Mouse (Mus musculus) 416B (cell line): ENCODE measurements at regions not wholly inside any gene's neighbourhood (a gene's known extent, or its start where the extent isn't known, plus 50 kb on each side); places are given as distances from the start of the nearest gene placed in this dataset.

ENCODE experiments used
- DNase-seq: peaks from one replicate; pipeline ENCODE4 v3.0.0; 2011; ENCODE audit warnings: low read depth

DNA sequence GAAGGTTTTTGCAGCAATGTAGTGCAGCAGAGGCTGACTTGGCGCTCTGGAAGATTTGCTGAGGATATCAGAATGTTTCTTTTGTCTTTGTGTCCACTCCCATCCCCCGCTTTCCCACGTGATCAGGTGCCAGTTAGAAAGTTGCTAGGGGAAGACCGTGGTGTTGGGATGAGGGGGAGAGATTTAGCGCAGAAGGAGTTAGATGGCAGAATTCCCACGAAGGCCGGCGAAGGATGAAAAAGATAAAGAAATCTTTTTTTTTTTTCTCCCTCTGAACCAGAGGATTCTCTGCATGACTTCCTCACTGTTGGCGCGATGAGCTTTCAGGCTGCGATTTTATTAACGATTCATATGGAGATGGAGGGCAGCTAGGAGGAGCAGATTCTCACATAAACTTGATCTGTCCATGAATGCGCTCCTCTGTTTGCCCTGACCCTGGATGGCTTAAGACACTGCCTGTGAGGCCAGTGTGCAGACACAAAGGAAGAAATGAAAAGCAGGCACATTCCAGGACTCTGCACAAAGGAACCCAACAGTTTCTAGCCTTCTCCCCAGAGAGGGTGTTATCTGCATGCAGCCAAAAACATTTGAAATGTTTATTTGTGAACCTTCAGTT, 201.5 kb downstream of the Gm11146 start:
- no peak for DNase-seq

DNA sequence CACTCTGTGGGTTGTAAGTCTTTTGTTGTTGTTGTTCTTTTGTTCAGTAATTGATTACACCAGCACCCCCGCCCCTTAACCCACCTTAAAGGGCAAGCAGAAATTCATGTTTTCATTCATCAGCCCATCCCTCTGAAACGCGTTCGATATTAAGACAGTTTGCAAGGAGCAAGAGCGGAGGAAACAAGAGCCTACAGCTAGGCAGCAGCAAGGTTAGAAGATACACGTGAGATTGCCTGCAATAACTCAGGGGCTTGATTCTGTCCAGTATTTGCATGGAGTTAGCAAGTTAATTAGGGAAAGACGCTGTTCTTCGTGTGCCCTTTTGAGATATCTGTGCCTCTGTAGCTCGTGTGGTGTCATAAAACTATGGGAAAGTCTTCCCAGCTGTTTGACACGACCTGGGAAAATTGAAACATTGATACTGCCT, 202.0 kb downstream of the Gm11146 start:
- no peak for DNase-seq

DNA sequence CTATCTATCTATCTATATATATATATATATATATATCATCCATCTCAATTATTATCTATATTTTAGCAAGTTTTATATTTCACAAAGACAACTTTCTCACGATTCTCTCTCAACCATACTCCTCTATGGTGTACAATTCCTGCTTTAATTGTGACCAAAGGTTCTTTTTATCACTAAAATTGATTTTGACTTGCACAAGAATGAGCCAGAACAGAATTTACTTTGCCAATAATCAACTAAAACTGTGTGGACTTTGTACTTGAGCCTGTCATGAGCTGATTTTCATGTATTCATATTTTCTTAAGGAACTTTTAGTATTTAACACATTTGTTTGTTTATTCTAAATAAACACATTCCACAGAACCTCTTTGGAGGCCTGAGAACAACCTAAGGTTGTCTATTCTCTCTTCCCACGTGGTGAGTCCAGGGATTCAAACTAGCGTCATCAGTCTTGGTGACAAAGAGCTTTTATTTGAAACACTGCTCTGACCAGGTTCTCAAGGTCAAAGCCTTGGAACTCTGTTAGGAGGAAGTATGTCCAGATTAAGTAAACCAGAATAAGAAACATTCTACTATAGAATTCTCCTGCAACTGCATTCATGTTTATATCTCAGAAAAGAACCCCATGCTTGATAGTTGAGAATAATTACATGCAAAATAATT, 207.7 kb downstream of the Gm11146 start:
- DNase-seq, result no peak

GRCm38 (mm10) chr16:77393470-77393869, 208.4 kb downstream of the Gm11146 start:
- no peak for DNase-seq

DNA sequence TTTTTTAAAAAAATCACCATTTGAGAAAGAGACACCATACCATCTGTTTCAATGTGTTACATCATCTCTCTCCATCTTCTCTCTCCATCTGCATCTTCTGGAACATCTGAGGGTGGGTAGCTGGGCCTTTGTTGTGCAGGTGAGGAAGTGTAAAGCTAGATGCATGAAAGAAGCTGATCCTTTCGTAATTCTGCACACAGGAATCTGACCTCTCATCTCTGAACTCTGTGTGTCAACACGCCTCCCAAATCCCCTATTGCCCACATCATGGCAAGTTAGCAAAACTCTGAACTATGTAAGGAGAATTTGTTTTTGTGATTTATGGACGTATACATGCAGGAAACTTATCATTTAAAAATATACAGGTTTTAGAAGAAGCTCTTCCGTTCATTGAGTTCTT, 209.7 kb downstream of the Gm11146 start:
- DNase-seq, result no peak

DNA sequence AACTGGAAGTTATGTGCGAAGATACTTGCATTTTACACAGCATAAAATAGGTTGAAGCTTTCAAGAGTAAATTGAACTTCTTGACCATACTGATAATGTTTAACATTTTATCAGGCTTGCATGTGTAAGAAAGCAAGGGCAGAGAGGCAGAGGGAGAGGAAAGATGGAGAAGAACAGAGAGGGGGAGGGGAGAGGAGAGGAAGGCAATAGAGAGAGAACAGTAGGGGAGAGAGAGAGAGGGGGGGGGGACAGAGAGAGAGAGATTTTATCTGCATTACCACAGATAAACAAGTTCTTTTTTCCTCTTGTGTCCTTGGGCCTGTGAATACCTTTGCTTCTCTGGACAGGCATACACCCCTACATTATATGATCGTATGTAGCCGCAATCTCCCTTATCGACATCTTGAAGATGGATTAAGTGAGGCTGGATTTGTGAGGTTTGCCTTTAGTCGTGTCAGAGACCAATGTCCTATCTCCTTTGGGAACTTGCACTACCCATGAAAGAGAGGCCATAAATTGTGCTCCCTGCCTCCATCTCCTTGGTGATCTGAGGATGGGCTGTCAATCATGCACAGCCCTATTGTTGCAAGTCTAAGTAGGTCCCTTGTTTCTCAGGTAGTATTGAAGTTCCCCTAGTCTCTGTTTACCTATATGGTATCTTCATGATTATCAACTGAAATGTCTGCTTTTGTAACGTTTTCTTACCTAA, 217.7 kb downstream of the Gm11146 start:
- DNase-seq, result no peak

- no peak for DNase-seq
Measured at GRCm38 (mm10) chr16:77382790-77383189, 219.1 kb downstream of the Gm11146 start.

- DNase-seq, result no peak
Measured at GRCm38 (mm10) chr16:77372768-77373167, 229.1 kb downstream of the Gm11146 start.

GRCm38 (mm10) chr16:77369810-77370209, 232.1 kb downstream of the Gm11146 start:
- no peak for DNase-seq

DNA sequence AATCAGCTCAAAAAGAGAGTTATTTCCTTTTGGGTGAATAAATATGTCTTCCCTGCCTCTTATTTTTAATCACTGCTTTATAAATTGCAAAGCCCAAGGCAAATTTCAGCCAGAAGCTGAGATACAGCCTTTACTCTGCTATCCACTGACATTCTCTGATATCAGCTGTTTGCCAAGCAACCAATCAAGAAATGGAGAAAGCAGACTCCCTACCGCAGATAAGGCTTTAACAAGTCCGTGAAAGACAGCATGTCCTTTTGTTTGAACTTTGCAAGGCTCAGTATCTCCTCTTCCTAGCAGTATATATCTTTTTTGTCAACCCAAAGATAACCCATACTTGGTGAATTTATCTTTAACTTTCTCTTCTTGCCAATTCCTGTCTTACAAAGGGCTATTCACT, 236.6 kb downstream of the Gm11146 start:
- no peak for DNase-seq

GRCm38 (mm10) chr16:77364439-77364838, 237.5 kb downstream of the Gm11146 start:
- no peak for DNase-seq

DNA sequence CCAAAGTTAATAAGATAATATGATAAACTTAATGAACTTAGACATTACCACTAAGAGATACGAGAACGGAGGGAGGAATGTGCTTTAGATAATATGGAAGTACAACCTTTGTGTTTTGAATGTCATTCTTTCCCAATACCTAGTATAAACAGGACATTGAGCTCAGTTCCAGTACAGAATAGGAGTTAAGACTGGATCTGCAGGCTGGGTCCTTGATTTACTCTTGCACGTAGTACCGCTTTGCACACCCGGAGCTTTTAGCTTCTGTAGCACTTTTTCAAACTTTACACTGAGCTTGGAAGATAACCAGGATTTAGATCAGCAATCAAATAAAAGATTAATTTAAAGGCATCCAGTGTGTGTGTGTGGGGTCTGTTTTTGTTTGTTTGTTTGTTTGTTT, 242.7 kb downstream of the Gm11146 start:
- no peak for DNase-seq

- no peak for DNase-seq
Measured at GRCm38 (mm10) chr16:77355260-77355659, 246.6 kb downstream of the Gm11146 start.

DNA sequence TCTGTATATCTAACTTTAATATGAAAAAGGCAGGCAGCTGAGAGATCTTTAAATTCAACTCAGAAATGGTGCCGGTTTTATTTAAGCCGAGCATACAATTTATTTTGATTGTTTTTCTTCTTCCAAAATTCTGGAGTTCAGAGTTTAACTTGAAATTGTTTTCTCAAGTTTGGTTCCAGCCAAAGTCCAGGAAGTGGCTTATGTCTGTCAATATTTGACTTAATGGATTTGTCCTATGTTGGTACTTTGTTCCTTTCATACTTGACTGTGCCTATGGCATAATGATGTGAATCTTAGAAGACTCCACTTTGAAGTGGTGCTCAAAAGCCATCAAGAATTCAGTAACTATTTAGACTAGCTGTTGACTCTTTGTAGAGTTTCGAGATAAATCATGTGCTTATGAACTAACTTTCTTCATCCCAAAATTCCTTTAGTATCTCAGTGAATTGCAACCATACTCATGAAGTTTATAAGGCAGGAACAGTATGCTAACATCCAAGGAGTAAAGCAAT, 247.6 kb downstream of the Gm11146 start:
- DNase-seq, result no peak

- no peak for DNase-seq
Measured at GRCm38 (mm10) chr16:77346128-77346527, 255.8 kb downstream of the Gm11146 start.

- DNase-seq, result no peak
Measured at GRCm38 (mm10) chr16:77332285-77332684, 269.6 kb downstream of the Gm11146 start.

DNA sequence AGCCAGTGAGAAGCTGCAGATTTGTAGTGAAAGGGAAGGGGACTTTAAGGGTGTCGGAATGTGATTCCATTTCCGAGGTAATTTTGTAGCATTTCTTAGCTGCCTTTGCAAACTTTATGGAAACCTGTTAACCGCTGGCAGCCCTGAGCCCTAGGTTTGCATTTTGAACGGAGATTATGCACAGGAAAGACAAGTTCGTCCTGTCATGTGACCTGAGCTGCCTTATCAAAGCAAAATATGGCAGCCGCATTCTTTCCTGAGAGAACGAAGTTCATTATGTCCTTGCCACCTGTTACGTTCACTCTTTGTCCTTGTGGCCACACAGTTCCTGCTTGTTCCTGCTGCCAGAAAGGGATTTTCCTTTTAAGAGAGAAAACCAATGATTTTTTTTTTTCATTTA, 270.9 kb downstream of the Gm11146 start:
- no peak for DNase-seq

- DNase-seq, result no peak
Measured at GRCm38 (mm10) chr16:77329711-77330530, 272.0 kb downstream of the Gm11146 start.

DNA sequence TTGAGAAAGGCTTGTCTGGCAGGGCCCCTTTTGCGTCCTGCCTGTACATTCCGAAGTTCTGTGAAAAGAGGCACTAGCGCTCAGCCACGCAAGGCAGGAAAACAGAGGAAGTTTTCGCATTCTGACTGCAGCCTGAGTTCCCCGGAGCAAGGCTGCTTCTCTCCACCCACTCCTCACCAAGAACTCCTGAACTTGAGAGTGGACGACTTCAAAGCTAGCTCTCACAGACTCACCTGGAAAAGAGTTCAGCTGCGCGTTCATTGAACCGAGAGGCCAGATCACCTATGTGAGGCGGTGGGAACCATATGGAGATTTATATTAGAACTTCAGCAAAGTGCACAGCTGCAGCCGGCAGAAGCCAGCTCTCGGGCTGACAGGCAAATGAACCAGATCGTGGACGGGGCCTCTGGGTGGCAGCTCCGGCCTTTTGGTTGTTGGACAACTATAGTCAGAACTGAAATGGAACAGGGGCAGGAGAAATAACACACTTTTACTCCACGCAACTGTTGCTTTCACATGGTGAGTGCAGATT, 272.7 kb downstream of the Gm11146 start:
- DNase-seq, result no peak

DNA sequence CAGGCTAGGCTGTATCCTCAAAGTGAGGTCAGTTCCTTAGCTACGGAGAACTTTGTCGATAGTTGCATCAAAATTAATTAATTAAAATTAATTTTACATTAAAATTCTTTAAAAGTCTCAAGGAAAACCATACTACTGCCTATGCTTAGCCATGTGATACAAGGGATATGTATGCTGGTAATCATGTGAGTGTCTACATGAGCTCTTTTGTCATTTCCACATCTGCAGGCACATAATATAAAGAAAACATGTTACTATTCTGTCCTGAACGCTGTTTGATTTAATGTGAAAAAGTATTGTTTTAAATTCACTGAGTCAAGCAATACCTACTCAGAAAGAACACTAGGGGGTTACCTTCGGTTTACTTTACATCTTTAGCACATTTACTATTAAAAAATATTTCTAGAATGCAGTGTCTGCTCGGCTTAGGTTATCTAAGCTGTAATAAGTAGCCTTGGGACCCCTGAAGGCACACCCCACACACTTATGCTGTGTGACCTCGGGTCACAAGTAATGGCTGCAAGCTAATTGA, 273.2 kb downstream of the Gm11146 start:
- no peak for DNase-seq

- DNase-seq, result no peak
Measured at GRCm38 (mm10) chr16:77328049-77328448, 273.8 kb downstream of the Gm11146 start.

DNA sequence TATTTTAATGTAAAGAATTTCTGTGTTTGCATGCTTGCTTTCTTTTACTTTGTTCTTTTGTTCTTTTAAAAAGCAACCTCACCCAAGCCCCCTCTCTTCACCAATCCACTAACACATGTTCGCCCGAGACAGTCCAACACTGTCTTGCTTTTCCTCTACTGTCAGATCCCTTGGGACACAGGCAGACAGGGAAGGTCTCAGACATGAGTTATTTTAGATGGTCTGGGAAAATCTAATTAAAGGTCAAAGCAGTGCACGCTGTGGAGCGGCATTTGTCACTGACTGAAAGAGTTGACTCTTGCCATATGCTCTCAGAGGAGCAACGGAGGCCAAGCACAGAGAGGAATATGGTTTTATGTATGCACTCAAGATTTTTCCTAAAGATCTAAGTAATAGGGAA, 279.6 kb downstream of the Gm11146 start:
- DNase-seq, result no peak
